Mouse (Mus musculus) myocyte (in vitro differentiated cells): ENCODE results near the gene Ubqln2.

Experiments
- CEBPB ChIP-seq: IDR thresholded peaks from 2 replicates; pipeline ENCODE4 v1.6.1; 2011; ENCODE audit warnings: mild to moderate bottlenecking, moderate library complexity; ENCODE audit not compliant: poor library complexity, insufficient read depth, severe bottlenecking
- E2F4 ChIP-seq: IDR thresholded peaks from one replicate; pipeline ENCODE4 v1.6.1; 2011; ENCODE audit warnings: mild to moderate bottlenecking, control low read depth, moderate library complexity; ENCODE audit not compliant: insufficient read depth
- POLR2A ChIP-seq: IDR thresholded peaks from one replicate; pipeline ENCODE4 v1.6.1; 2011; ENCODE audit warnings: low read depth, mild to moderate bottlenecking, control low read depth, moderate library complexity; ENCODE audit not compliant: insufficient read length
- SRF ChIP-seq: IDR thresholded peaks from one replicate; pipeline ENCODE4 v1.6.1; 2011; ENCODE audit warnings: low read depth; ENCODE audit not compliant: control insufficient read depth, insufficient read length
- TCF12 ChIP-seq: IDR thresholded peaks from one replicate; pipeline ENCODE4 v1.6.1; 2011; ENCODE audit warnings: mild to moderate bottlenecking, control low read depth; ENCODE audit not compliant: poor library complexity, insufficient read depth, severe bottlenecking

DNA sequence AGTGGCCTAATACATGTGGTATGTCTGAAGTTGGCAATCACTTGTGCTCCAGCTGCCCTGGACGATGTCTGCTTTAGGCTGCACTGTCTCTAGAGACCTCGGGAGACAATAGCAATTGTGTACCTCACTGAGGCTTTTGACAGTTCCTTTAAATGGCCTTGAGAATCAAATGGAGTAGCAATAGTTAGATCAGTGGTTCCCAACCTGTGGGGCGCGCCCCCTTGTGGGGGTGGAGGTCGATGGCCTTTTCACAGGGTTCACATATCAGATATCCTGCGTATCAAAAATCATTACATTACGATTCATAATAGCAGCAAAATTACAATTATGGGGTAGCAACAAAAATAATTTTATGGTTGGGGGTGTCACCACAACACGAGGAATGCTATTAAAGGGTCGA is 7.9 kb downstream of the Ubqln2 start:
- TF ChIP-seq SRF: no peak
- no peak for TF ChIP-seq POLR2A
- TF ChIP-seq TCF12: no peak
- no peak for TF ChIP-seq E2F4
- TF ChIP-seq CEBPB: no peak
